Mouse (Mus musculus) adrenal gland, postnatal 14 days (tissue): ENCODE results near the gene Dynlt1a. TPM values are rescaled to one million over a fixed set of nuclear protein-coding genes. Genes with fewer than 3 reads are reported as not detected.
"Not testable (repeated sequence)": the region's sequence is repeated elsewhere in the genome, so short reads cannot be mapped to it uniquely, and the experiment has no call there.

ENCODE experiments used
- DNase-seq: peaks from one replicate; pipeline ENCODE4 v3.0.0; 2021; ENCODE audit warnings: mixed read lengths
- long read RNA-seq, 2 experiments: library from polyadenylated mRNA; stranded (forward); transcript quantifications; one replicate each; pipeline ENCODE4 v2.0.0; 2021
- total RNA-seq: library from RNA; stranded (reverse); gene quantifications from 2 replicates; pipeline ENCODE4 v1.2.3, GENCODE M21; 2021

The Dynlt1a gene
- 3.8 and 5.3 TPM in 2 replicates for total RNA-seq
- long read RNA-seq, experiment 1, transcript Dynlt1a-201 (5 exons, 3,321 nt), result major isoform, 5 of 17 reads
- long read RNA-seq, experiment 1, partial matches to known transcripts, result 2 of 17 reads
- long read RNA-seq, experiment 1, other reads (novel, unspliced or antisense), result 10 of 17 reads
- long read RNA-seq, experiment 2, partial matches to known transcripts, result 1 of 7 reads
- long read RNA-seq, experiment 2, other reads (novel, unspliced or antisense), result 4 of 7 reads

GRCm38 (mm10) chr17:6317339-6317985 is at the start of gene Dynlt1a:
Dynlt1a (minus strand) TSS chr17:6317500.
- peak; percentile 100 for DNase-seq

- peak; percentile 4 for DNase-seq
Measured at GRCm38 (mm10) chr17:6355256-6355655, 38.0 kb upstream of the Dynlt1a start.

GRCm38 (mm10) chr17:6342606-6343294 is 25.4 kb upstream of the Dynlt1a start:
- not testable (repeated sequence) for DNase-seq

GRCm38 (mm10) chr17:6328997-6329396 is 11.7 kb upstream of the Dynlt1a start:
- DNase-seq, result not testable (repeated sequence)

- DNase-seq, result not testable (repeated sequence)
Measured at GRCm38 (mm10) chr17:6327554-6327953, 10.3 kb upstream of the Dynlt1a start.

GRCm38 (mm10) chr17:6325543-6325942 is 8.2 kb upstream of the Dynlt1a start:
- not testable (repeated sequence) for DNase-seq

GRCm38 (mm10) chr17:6325021-6325420 is 7.7 kb upstream of the Dynlt1a start:
- not testable (repeated sequence) for DNase-seq

- not testable (repeated sequence) for DNase-seq
Measured at GRCm38 (mm10) chr17:6321778-6322101, 4.4 kb upstream of the Dynlt1a start.

- not testable (repeated sequence) for DNase-seq
Measured at GRCm38 (mm10) chr17:6321081-6321777, 3.9 kb upstream of the Dynlt1a start.

- peak; percentile 82 for DNase-seq
Measured at GRCm38 (mm10) chr17:6316379-6317126, 747 bp downstream of the Dynlt1a start.

GRCm38 (mm10) chr17:6315706-6316105 is 1.6 kb downstream of the Dynlt1a start:
- not testable (repeated sequence) for DNase-seq

GRCm38 (mm10) chr17:6314493-6314892 is 2.8 kb downstream of the Dynlt1a start:
- not testable (repeated sequence) for DNase-seq

GRCm38 (mm10) chr17:6312755-6313154 is 4.5 kb downstream of the Dynlt1a start:
- not testable (repeated sequence) for DNase-seq

- not testable (repeated sequence) for DNase-seq
Measured at GRCm38 (mm10) chr17:6311716-6312115, 5.6 kb downstream of the Dynlt1a start.

GRCm38 (mm10) chr17:6306503-6306902 is 10.8 kb downstream of the Dynlt1a start:
- DNase-seq, result not testable (repeated sequence)

GRCm38 (mm10) chr17:6305656-6306270 is 11.5 kb downstream of the Dynlt1a start:
- not testable (repeated sequence) for DNase-seq

- DNase-seq, result not testable (repeated sequence)
Measured at GRCm38 (mm10) chr17:6304891-6305290, 12.4 kb downstream of the Dynlt1a start.

GRCm38 (mm10) chr17:6300190-6300863 is 17.0 kb downstream of the Dynlt1a start:
- not testable (repeated sequence) for DNase-seq

GRCm38 (mm10) chr17:6297060-6297795 is 20.1 kb downstream of the Dynlt1a start:
- DNase-seq, result not testable (repeated sequence)

GRCm38 (mm10) chr17:6293882-6294281 is 23.4 kb downstream of the Dynlt1a start:
- DNase-seq, result not testable (repeated sequence)
